ENCODE assay signal across 18 mouse cellular contexts in genomic region chr2:72829139-72829538, GRCm38 (mm10).
A peak's percentile ranks its signal among the peaks of the same experiment; 100 is the strongest.
DNase-seq lines count a peak whose midpoint lies in the region; ATAC-seq and TF ChIP-seq lines count a peak whose summit lies in the region.
"Had no signal": no experiment of that assay in that cellular context is flagged by ENCODE, and none has a peak within 500 bp of the region (broad histone marks: within the 10 kb centered on the region; RNA-seq: fewer than 3 reads in every experiment).

No protein-coding gene starts in this region.

- no peak overlapping the region for H3K9ac ChIP-seq in forebrain, embryonic 16.5 days (replicated peaks; ENCODE audit: low read depth, low read length)
- H3K9ac ChIP-seq in ES-Bruce4 (ENCODE audit: low read depth, poor library complexity, severe bottlenecking) = no peak overlapping the region
- H3K9ac ChIP-seq: embryonic facial prominence, embryonic 13.5 days; embryonic facial prominence, embryonic 15.5 days; forebrain, embryonic 13.5 days; forebrain, embryonic 15.5 days had no signal

- H3K4me3 ChIP-seq in forebrain, embryonic 10.5 days = no peak overlapping the region
- H3K4me3 ChIP-seq in forebrain, embryonic 16.5 days (replicated peaks; ENCODE audit: low read length) = no peak overlapping the region
- H3K4me3 ChIP-seq in ES-Bruce4 (ENCODE audit: low read depth, low read length) = no peak overlapping the region
- H3K4me3 ChIP-seq: embryonic facial prominence, embryonic 13.5 days; embryonic facial prominence, embryonic 15.5 days; erythroblast, embryonic 14.5 days; forebrain, embryonic 13.5 days; forebrain, embryonic 15.5 days had no signal

- TF ChIP-seq CTCF in ES-Bruce4 (IDR thresholded peaks at IDR 0.05; ENCODE audit: low read depth, low read length) = no peak

- H3K9me3 ChIP-seq in forebrain, embryonic 10.5 days = no peaks in the 10 kb centered on the region
- H3K9me3 ChIP-seq in forebrain, embryonic 16.5 days (ENCODE audit: control insufficient read depth, low read length) = no peaks in the 10 kb centered on the region
- no peaks in the 10 kb centered on the region for H3K9me3 ChIP-seq in ES-Bruce4 (replicated peaks; ENCODE audit: control insufficient read depth, insufficient read depth, low read length, poor library complexity, severe bottlenecking)
- H3K9me3 ChIP-seq: embryonic facial prominence, embryonic 13.5 days; embryonic facial prominence, embryonic 15.5 days; forebrain, embryonic 13.5 days; forebrain, embryonic 15.5 days had no signal

- TF ChIP-seq POLR2A in ES-Bruce4 (IDR thresholded peaks at IDR 0.05; ENCODE audit: insufficient read depth, low read length) = no peak

- H3K36me3 ChIP-seq in forebrain, embryonic 10.5 days (replicated peaks) = no peaks in the 10 kb centered on the region
- H3K36me3 ChIP-seq in forebrain, embryonic 16.5 days (ENCODE audit: control insufficient read depth, insufficient read depth) = no peaks in the 10 kb centered on the region
- H3K36me3 ChIP-seq in ES-Bruce4 (ENCODE audit: control insufficient read depth, insufficient read depth, low read length, poor library complexity, severe bottlenecking) = no peaks in the 10 kb centered on the region
- H3K36me3 ChIP-seq: embryonic facial prominence, embryonic 13.5 days; embryonic facial prominence, embryonic 15.5 days; forebrain, embryonic 15.5 days had no signal

- peak; percentile 9 for DNase-seq in forebrain, embryonic 10.5 days (ENCODE audit: extremely low spot score, low spot score)
- DNase-seq in 3T3-L1 (ENCODE audit: low read depth, low spot score) = peak; percentile 17
- no peak for DNase-seq in layer of hippocampus, adult 8-10 months (ENCODE audit: low spot score in 2 of 2)
- DNase-seq: adrenal gland, adult 2 months; adrenal gland, postnatal 10 days; adrenal gland, postnatal 25 days; cerebellum, adult 11 months; cerebellum, adult 18-20 months; cerebellum, adult 8-10 months; cerebellum, adult 9-11 months; cerebellum, postnatal 14 days had no signal

- H3K4me2 ChIP-seq in forebrain, embryonic 16.5 days (ENCODE audit: low read length) = no peak overlapping the region
- H3K4me2 ChIP-seq: embryonic facial prominence, embryonic 13.5 days; embryonic facial prominence, embryonic 15.5 days; forebrain, embryonic 13.5 days; forebrain, embryonic 15.5 days had no signal

- H3K4me1 ChIP-seq in forebrain, embryonic 10.5 days = peaks cover 15% of the 10 kb centered on the region
- no peaks in the 10 kb centered on the region; the same call in 1 of the 2 replicates for H3K4me1 ChIP-seq in forebrain, embryonic 16.5 days (replicated peaks; ENCODE audit: control insufficient read depth, insufficient read depth, low read length)
- no peaks in the 10 kb centered on the region for H3K4me1 ChIP-seq in ES-Bruce4 (ENCODE audit: control insufficient read depth, insufficient read depth, low read length)
- H3K4me1 ChIP-seq: embryonic facial prominence, embryonic 15.5 days had no signal

- no peaks in the 10 kb centered on the region for H3K27me3 ChIP-seq in forebrain, embryonic 10.5 days (ENCODE audit: poor library complexity, severe bottlenecking)
- H3K27me3 ChIP-seq in forebrain, embryonic 16.5 days (replicated peaks; ENCODE audit: control insufficient read depth, insufficient read depth, low read length) = no peaks in the 10 kb centered on the region
- no peaks in the 10 kb centered on the region for H3K27me3 ChIP-seq in ES-Bruce4 (ENCODE audit: control insufficient read depth, insufficient read depth, low read length, poor library complexity, severe bottlenecking)
- H3K27me3 ChIP-seq: embryonic facial prominence, embryonic 13.5 days; embryonic facial prominence, embryonic 15.5 days; forebrain, embryonic 13.5 days; forebrain, embryonic 15.5 days had no signal

- TF ChIP-seq EP300 in ES-Bruce4 (IDR thresholded peaks at IDR 0.05; ENCODE audit: insufficient read depth, low read depth, low read length) = peak; percentile 66

- H3K27ac ChIP-seq in forebrain, embryonic 10.5 days = no peak overlapping the region
- no peak overlapping the region for H3K27ac ChIP-seq in forebrain, embryonic 16.5 days (ENCODE audit: low read length)
- H3K27ac ChIP-seq in ES-Bruce4 (ENCODE audit: insufficient read depth, low read length) = no peak overlapping the region
- H3K27ac ChIP-seq: embryonic facial prominence, embryonic 13.5 days; embryonic facial prominence, embryonic 15.5 days; forebrain, embryonic 13.5 days; forebrain, embryonic 15.5 days had no signal

- 42% methylated on average over 1 of the region's 1 CpGs for WGBS in forebrain, embryonic 10.5 days
- WGBS in forebrain, embryonic 16.5 days = 20% methylated on average over 1 of the region's 1 CpGs

- ATAC-seq in forebrain, embryonic 16.5 days = no peak
- ATAC-seq: forebrain, embryonic 13.5 days; forebrain, embryonic 15.5 days had no signal

Comparison
In these comparisons a context has a peak if more than half of its experiments do, and no peak if none do; other contexts are left out.
1. DNase-seq: peak in forebrain, embryonic 10.5 days (single experiment) and 3T3-L1 (single experiment); none in layer of hippocampus, adult 8-10 months (0 of 2).